Mouse (Mus musculus): Measurements from ENCODE around the gene Olfr1338.

DNA sequence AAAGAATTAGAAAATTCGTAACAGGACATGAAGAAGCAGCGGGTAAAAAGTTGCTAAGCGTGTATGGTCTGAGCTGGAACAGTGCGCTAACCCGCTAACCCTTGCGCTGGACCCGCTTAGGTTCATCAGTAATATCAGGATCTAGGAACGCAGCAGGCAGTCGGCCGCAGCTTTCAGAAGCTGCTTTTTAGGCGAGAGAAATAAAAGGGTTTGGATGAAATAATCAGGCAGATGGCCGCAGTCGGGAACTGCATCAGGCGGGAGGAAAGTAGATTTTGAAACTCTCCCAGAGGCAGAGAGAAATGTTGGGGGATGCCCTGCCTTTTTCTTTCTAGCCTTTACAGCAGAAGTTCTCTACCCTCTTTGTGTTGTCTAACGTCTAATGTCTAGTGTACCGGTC lies 16.7 kb downstream of the Olfr1338 start:
- TF ChIP-seq POLR2A (IDR thresholded peaks at IDR 0.05; ENCODE audit: extremely low read depth, insufficient read depth, low read length) (no peak), CTCF (IDR thresholded peaks at IDR 0.05; ENCODE audit: extremely low read depth, insufficient read depth, low read length) (no peak)
